In the genomic region with DNA sequence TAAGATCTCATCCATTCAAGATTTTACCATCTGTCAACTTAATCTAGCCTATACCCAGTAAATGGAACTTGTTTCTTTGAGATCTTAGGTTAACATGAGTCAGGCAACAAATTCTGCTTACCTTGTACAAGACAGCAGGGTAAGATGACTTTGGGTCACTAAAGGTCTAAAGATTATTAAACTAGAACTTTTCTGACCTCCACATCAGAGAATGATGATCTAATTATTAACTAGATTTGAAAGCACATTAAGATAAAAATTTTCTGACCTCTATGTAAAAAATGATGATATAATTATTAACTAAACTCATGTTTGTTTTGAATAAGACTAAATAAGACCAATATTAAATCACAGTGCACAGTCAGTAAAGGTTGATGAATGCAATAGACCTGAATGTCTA, we compare ENCODE assay signal across 25 mouse cellular contexts. TPM values are rescaled to one million over a fixed set of nuclear protein-coding genes. Genes with fewer than 3 reads are reported as not detected.
DNase-seq lines count a peak whose midpoint lies in the region; ATAC-seq and TF ChIP-seq lines count a peak whose summit lies in the region.
"Had no signal": no experiment of that assay in that cellular context is flagged by ENCODE, and none has a peak within 500 bp of the region (broad histone marks: within the 10 kb centered on the region; RNA-seq: fewer than 3 reads in every experiment).

No protein-coding gene starts in this region.

- no peak overlapping the region for H3K4me2 ChIP-seq in liver, embryonic 12.5 days

- no peaks in the 10 kb centered on the region for H3K36me3 ChIP-seq in liver, adult 2 months (ENCODE audit: control insufficient read depth, insufficient read depth, low read length)
- no peaks in the 10 kb centered on the region for H3K36me3 ChIP-seq in liver, embryonic 12.5 days
- H3K36me3 ChIP-seq: G1E had no signal

- ATAC-seq in liver, embryonic 12.5 days: no peak
- ATAC-seq: activated CD4-positive, CD25-positive, alpha-beta regulatory T cell, adult 4 months; CD4-positive, CD25-positive, alpha-beta regulatory T cell, adult 4 months; Patski had no signal

- H3K4me3 ChIP-seq in liver, adult 2 months (ENCODE audit: insufficient read depth, low read depth, low read length): no peak overlapping the region
- no peak overlapping the region for H3K4me3 ChIP-seq in liver, embryonic 12.5 days

- H3K27me3 ChIP-seq in liver, adult 2 months (ENCODE audit: control insufficient read depth, insufficient read depth, low read length): no peaks in the 10 kb centered on the region; the same call in 1 of the 2 replicates
- no peaks in the 10 kb centered on the region for H3K27me3 ChIP-seq in liver, embryonic 12.5 days (replicated peaks)
- H3K27me3 ChIP-seq: CH12.LX, Patski had no signal

- H3K9ac ChIP-seq in liver, adult 2 months (ENCODE audit: low read depth, low read length): no peak overlapping the region
- no peak overlapping the region for H3K9ac ChIP-seq in liver, embryonic 12.5 days

- TF ChIP-seq CTCF in liver, adult 2 months (IDR thresholded peaks at IDR 0.05; ENCODE audit: low read depth, low read length): no peak

- peak; percentile 2 for DNase-seq in heart, adult 11 months
- DNase-seq in heart, postnatal 10 days: no peak
- DNase-seq in kidney, adult 9 months: peak; percentile 5
- DNase-seq in kidney, postnatal 10 days: no peak
- DNase-seq in liver, adult 2 months (ENCODE audit: extremely low read depth, low read depth, low spot score): peak; percentile 91
- DNase-seq: adrenal gland, adult 2 months; adrenal gland, adult 8-10 months; adrenal gland, postnatal 10 days; adrenal gland, postnatal 14 days; adrenal gland, postnatal 25 days; adrenal gland, postnatal 36 days; B cell, adult 2 months; cerebellum, adult 11 months; cerebellum, adult 11-12 months; cerebellum, adult 18-20 months had no signal

- H3K79me2 ChIP-seq in liver, adult 2 months (ENCODE audit: control insufficient read depth, insufficient read depth, low read length): no peaks in the 10 kb centered on the region

- intact Hi-C loops in heart, postnatal 10 days (cut with DNase I): no loop called here

- TF ChIP-seq POLR2A in liver, adult 2 months (IDR thresholded peaks at IDR 0.05; ENCODE audit: extremely low read depth, insufficient read depth, low read length): no peak

- H3K9me3 ChIP-seq in liver, embryonic 12.5 days (replicated peaks): no peaks in the 10 kb centered on the region
- H3K9me3 ChIP-seq: G1E had no signal

- H3K27ac ChIP-seq in liver, adult 2 months (replicated peaks; ENCODE audit: insufficient read depth, low read depth, low read length): no peak overlapping the region
- no peak overlapping the region for H3K27ac ChIP-seq in liver, embryonic 12.5 days

- peaks cover 9% of the 10 kb centered on the region for H3K4me1 ChIP-seq in liver, adult 2 months (ENCODE audit: control insufficient read depth, insufficient read depth, low read length)
- H3K4me1 ChIP-seq in liver, embryonic 12.5 days: no peaks in the 10 kb centered on the region

RNA-seq across cellular contexts. Expression of a gene that starts 13.6 kb away (rescaled TPM):
- total RNA-seq in heart, postnatal 10 days (2021): not detected
- total RNA-seq in liver, adult 2 months (2014; rRNA removed): 1,515 and 1,916 TPM in 2 replicates
- 1,145 and 1,548 TPM in 2 replicates for polyA plus RNA-seq in liver, adult 2 months (2012; rRNA removed)
- polyA plus RNA-seq in liver, embryonic 12.5 days (2016; fragmentation: Nextera tagmentation; extraction: Ambion mirVana): not detected in 2 replicates
- total RNA-seq: adrenal gland, postnatal 25 days; CH12.LX; ES-E14; MEL had no signal
- polyA plus RNA-seq: activated CD4-positive, CD25-positive, alpha-beta regulatory T cell, adult 4 months; brain, embryonic 14.5 days; C2C12; CD4-positive, CD25-positive, alpha-beta regulatory T cell, adult 4 months; G1E; Patski had no signal

Comparison
In these comparisons a context has a peak if more than half of its experiments do, and no peak if none do; other contexts are left out.
1. DNase-seq: peak in heart, adult 11 months (single experiment), kidney, adult 9 months (single experiment) and liver, adult 2 months (single experiment); none in heart, postnatal 10 days (0 of 2) and kidney, postnatal 10 days (single experiment).
2. RNA of a gene that starts 13.6 kb away (total RNA-seq): 1,515 to 1,916 TPM in liver, adult 2 months; not detected in heart, postnatal 10 days; every median in the first group is over 1,000 times any median in the second.